Mouse (Mus musculus) heart, postnatal 0 days (tissue): ENCODE measurements around the gene Gm17654. TPM values are rescaled to one million over a fixed set of nuclear protein-coding genes. Genes with fewer than 3 reads are reported as not detected.
"Not testable (repeated sequence)": the region's sequence is repeated elsewhere in the genome, so short reads cannot be mapped to it uniquely, and the experiment has no call there.

Source experiments
- ATAC-seq: fragments of 200-750 bp; cut with Nextera tagmentation; 2 replicates; pipeline ENCODE4 v1.8.0; 2017; ENCODE audit warnings: low read depth, moderate number of reproducible peaks, moderate library complexity; ENCODE audit not compliant: insufficient read depth
- DNase-seq: peaks from one replicate; pipeline ENCODE4 v3.0.0-alpha.2; 2016; ENCODE audit warnings: low spot score
- H3K27ac ChIP-seq: fragments of 300-500 bp; sonication (generic); 2 replicates; pipeline ENCODE4 v1.5.1; 2014; ENCODE audit warnings: low read depth, mild to moderate bottlenecking
- H3K27me3 ChIP-seq: fragments of 300-500 bp; sonication (generic); 2 replicates; pipeline ENCODE4 v1.6.1; 2014; ENCODE audit warnings: low read length, mixed read lengths; ENCODE audit not compliant: control insufficient read depth, insufficient read depth
- H3K36me3 ChIP-seq: fragments of 300-500 bp; sonication (generic); replicated peaks from 2 replicates; pipeline ENCODE4 v1.6.1; 2014; ENCODE audit warnings: low read length, mixed read lengths; ENCODE audit not compliant: control insufficient read depth, insufficient read depth
- H3K4me1 ChIP-seq: fragments of 300-500 bp; sonication (generic); 2 replicates; pipeline ENCODE4 v1.6.1; 2014; ENCODE audit warnings: antibody characterized with exemption; ENCODE audit not compliant: control insufficient read depth, insufficient read depth
- H3K4me2 ChIP-seq: fragments of 300-500 bp; sonication (generic); 2 replicates; pipeline ENCODE4 v1.6.1; 2014; ENCODE audit warnings: low read depth, mild to moderate bottlenecking, low read length, moderate library complexity
- H3K4me3 ChIP-seq: fragments of 300-500 bp; sonication (generic); 2 replicates; pipeline ENCODE4 v1.5.1; 2014; ENCODE audit warnings: low read depth, low read length
- H3K9ac ChIP-seq: fragments of 300-500 bp; sonication (generic); replicated peaks from 2 replicates; pipeline ENCODE4 v1.6.1; 2014; ENCODE audit warnings: low read depth, low read length, mixed read lengths
- H3K9me3 ChIP-seq: fragments of 300-500 bp; sonication (generic); replicated peaks from 2 replicates; pipeline ENCODE4 v1.6.1; 2016; ENCODE audit warnings: low read length; ENCODE audit not compliant: control insufficient read depth
- WGBS: fragments of 180-500 bp; shearing (Covaris S2); extraction: QIAGEN DNeasy Blood & Tissue Kit; methylation state at CpG from one replicate; pipeline ENCODE4 v1.1.7; 2014; 5-methylcytosine and 5-hydroxymethylcytosine counted together
- polyA plus RNA-seq: library from polyadenylated mRNA; unstranded; fragments of >200 nt; fragmentation: Nextera tagmentation; extraction: Ambion mirVana; gene quantifications from 2 replicates; pipeline ENCODE4 v1.2.1, GENCODE M21; 2015
- total RNA-seq: library from RNA; depleted of rRNA; stranded (reverse); fragments of >200 nt; gene quantifications from 2 replicates; pipeline ENCODE4 v1.2.3, GENCODE M21; 2014; ENCODE audit warnings: low replicate concordance; rRNA removed

Gene Gm17654
- total RNA-seq (not detected in 2 replicates), polyA plus RNA-seq (not detected in 2 replicates)

- H3K4me2 ChIP-seq, H3K27me3 ChIP-seq, H3K36me3 ChIP-seq, H3K4me1 ChIP-seq, H3K9me3 ChIP-seq, DNase-seq, H3K27ac ChIP-seq, ATAC-seq, H3K9ac ChIP-seq, H3K4me3 ChIP-seq: not testable (repeated sequence)
- 21% methylated on average over 1 of the region's 2 CpGs for WGBS
These were observed at the start of gene Gm17654 for GRCm38 (mm10) chr14:43579046-43579445. Gm17654 (minus strand) TSS chr14:43579146.

GRCm38 (mm10) chr14:43607913-43608312, 29.0 kb upstream of the Gm17654 start, which contains the start of gene Gm10375:
Gm10375 (minus strand) TSS chr14:43608013.
- H3K4me1 ChIP-seq, ATAC-seq, H3K27ac ChIP-seq, H3K4me3 ChIP-seq, H3K9ac ChIP-seq, H3K9me3 ChIP-seq, H3K4me2 ChIP-seq, DNase-seq, H3K36me3 ChIP-seq, H3K27me3 ChIP-seq: not testable (repeated sequence)

- 57% methylated on average over 3 of the region's 4 CpGs for WGBS
- H3K9me3 ChIP-seq, H3K36me3 ChIP-seq, H3K9ac ChIP-seq, ATAC-seq, H3K4me3 ChIP-seq, H3K4me1 ChIP-seq, DNase-seq, H3K27ac ChIP-seq, H3K4me2 ChIP-seq, H3K27me3 ChIP-seq: not testable (repeated sequence)
These were observed 977 bp downstream of the Gm17654 start for GRCm38 (mm10) chr14:43577969-43578368.

GRCm38 (mm10) chr14:43552271-43552670, 26.7 kb downstream of the Gm17654 start:
- H3K9me3 ChIP-seq, ATAC-seq, H3K36me3 ChIP-seq, H3K27me3 ChIP-seq, H3K27ac ChIP-seq, H3K4me3 ChIP-seq, H3K4me2 ChIP-seq, H3K9ac ChIP-seq, H3K4me1 ChIP-seq, DNase-seq: not testable (repeated sequence)
- 75% methylated on average over 2 of the region's 2 CpGs for WGBS

- not testable (repeated sequence) for H3K4me2 ChIP-seq, ATAC-seq
These were observed 32.7 kb downstream of the Gm17654 start for GRCm38 (mm10) chr14:43546281-43546680.

GRCm38 (mm10) chr14:43543276-43543675, 35.7 kb downstream of the Gm17654 start, which contains the start of gene Gm5799:
Gm5799 (plus strand) TSS chr14:43543576.
- not testable (repeated sequence) for H3K4me2 ChIP-seq, H3K4me3 ChIP-seq, DNase-seq, ATAC-seq, H3K9ac ChIP-seq, H3K27ac ChIP-seq, H3K4me1 ChIP-seq, H3K36me3 ChIP-seq, H3K27me3 ChIP-seq, H3K9me3 ChIP-seq
- 81% methylated on average over 1 of the region's 2 CpGs for WGBS

More at GRCm38 (mm10) chr14:43546281-43546680, 32.7 kb downstream of the Gm17654 start:
- not testable (repeated sequence) for H3K4me3 ChIP-seq, H3K9me3 ChIP-seq, H3K4me1 ChIP-seq, H3K27me3 ChIP-seq, H3K36me3 ChIP-seq, H3K27ac ChIP-seq, H3K9ac ChIP-seq, DNase-seq

- H3K4me2 ChIP-seq, DNase-seq, ATAC-seq, H3K27ac ChIP-seq, H3K9ac ChIP-seq, H3K27me3 ChIP-seq, H3K9me3 ChIP-seq, H3K36me3 ChIP-seq, H3K4me1 ChIP-seq, H3K4me3 ChIP-seq: not testable (repeated sequence)
- WGBS: 57% methylated on average over 2 of the region's 2 CpGs
These were observed 40.8 kb downstream of the Gm17654 start for GRCm38 (mm10) chr14:43538144-43538543.

- H3K27ac ChIP-seq: not testable (repeated sequence)
These were observed 46.6 kb downstream of the Gm17654 start for GRCm38 (mm10) chr14:43532387-43532786.

GRCm38 (mm10) chr14:43532011-43532383, 46.9 kb downstream of the Gm17654 start:
- not testable (repeated sequence) for H3K36me3 ChIP-seq, H3K27ac ChIP-seq, H3K27me3 ChIP-seq, H3K4me1 ChIP-seq, ATAC-seq, H3K9ac ChIP-seq, DNase-seq, H3K9me3 ChIP-seq, H3K4me3 ChIP-seq, H3K4me2 ChIP-seq
- no CpG with 5 or more reads among the region's 6 CpGs for WGBS

More at GRCm38 (mm10) chr14:43532387-43532786, 46.6 kb downstream of the Gm17654 start:
- ATAC-seq, H3K4me2 ChIP-seq, DNase-seq, H3K27me3 ChIP-seq, H3K4me1 ChIP-seq, H3K9me3 ChIP-seq, H3K9ac ChIP-seq, H3K36me3 ChIP-seq, H3K4me3 ChIP-seq: not testable (repeated sequence)
- WGBS: 32% methylated on average over 5 of the region's 6 CpGs
